In the genomic region with DNA sequence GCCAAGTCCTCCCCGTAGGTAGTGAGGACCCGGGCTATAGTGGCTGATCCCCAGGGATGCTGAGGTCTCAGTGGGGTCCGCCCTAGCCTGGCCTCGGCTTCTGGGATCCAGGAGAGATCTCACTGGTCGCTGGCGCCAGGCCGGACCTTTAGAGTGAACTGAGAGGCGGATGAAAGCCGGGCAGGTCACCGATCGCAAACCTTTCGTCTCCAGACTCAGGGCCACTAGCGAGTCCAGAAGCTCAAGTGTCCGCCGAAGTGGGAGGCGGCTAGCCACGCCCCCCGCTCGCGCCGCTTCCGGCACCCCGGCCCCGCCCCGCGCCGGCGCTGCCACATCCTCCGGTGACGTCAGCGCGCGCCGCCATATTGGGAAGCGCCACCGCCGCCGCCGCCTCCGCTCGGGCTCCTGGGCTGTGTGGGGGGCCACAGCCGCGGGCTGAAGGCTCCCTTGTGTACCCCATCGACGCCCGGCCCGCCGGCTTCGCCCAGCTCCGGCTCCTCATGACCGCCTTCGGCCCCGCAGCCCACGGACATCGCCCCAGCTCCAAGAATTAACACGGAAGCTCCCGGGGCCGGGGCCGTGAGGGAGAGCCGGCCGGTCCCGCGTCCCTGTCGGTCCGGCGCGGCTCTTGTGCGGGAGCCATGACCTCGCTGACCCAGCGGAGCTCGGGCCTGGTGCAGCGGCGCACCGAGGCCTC, we compare ENCODE assay signal across 7 mouse cellular contexts. TPM values are rescaled to one million over a fixed set of nuclear protein-coding genes. Genes with fewer than 3 reads are reported as not detected.
DNase-seq lines count a peak whose midpoint lies in the region; ATAC-seq and TF ChIP-seq lines count a peak whose summit lies in the region.

TSS of gene Golph3 (plus strand) at position 360 of the 697 bp plus-strand sequence.

- TF ChIP-seq POLR2A in kidney, adult 2 months (IDR thresholded peaks at IDR 0.05; ENCODE audit: low read depth, low read length) = peak; percentile 61
- TF ChIP-seq POLR2A in spleen, adult 2 months (IDR thresholded peaks at IDR 0.05; ENCODE audit: low read depth, low read length) = peak; percentile 29; the same call in 1 of the 2 replicates

- H3K27me3 ChIP-seq in embryonic facial prominence, embryonic 12.5 days = peaks cover 3% of the 10 kb centered on the region; the same call in 1 of the 2 replicates
- no peaks in the 10 kb centered on the region for H3K27me3 ChIP-seq in kidney, adult 2 months (replicated peaks; ENCODE audit: control insufficient read depth, insufficient read depth, low read length)
- peaks cover 6% of the 10 kb centered on the region for H3K27me3 ChIP-seq in limb, embryonic 12.5 days
- H3K27me3 ChIP-seq in midbrain, embryonic 15.5 days (replicated peaks) = peaks cover 4% of the 10 kb centered on the region; the same call in 1 of the 2 replicates
- H3K27me3 ChIP-seq in spleen, adult 2 months (ENCODE audit: control insufficient read depth, insufficient read depth, low read length) = no peaks in the 10 kb centered on the region; the same call in 1 of the 2 replicates

- H3K36me3 ChIP-seq in embryonic facial prominence, embryonic 12.5 days = no peaks in the 10 kb centered on the region
- H3K36me3 ChIP-seq in kidney, adult 2 months (ENCODE audit: control insufficient read depth, insufficient read depth, low read length) = no peaks in the 10 kb centered on the region
- H3K36me3 ChIP-seq in limb, embryonic 12.5 days = peaks cover 11% of the 10 kb centered on the region; the same call in 1 of the 2 replicates
- H3K36me3 ChIP-seq in midbrain, embryonic 15.5 days (replicated peaks) = no peaks in the 10 kb centered on the region
- no peaks in the 10 kb centered on the region for H3K36me3 ChIP-seq in spleen, adult 2 months (ENCODE audit: control insufficient read depth, insufficient read depth, low read length)

- TF ChIP-seq CTCF in kidney, adult 2 months (conservative IDR thresholded peaks at IDR 0.05; ENCODE audit: insufficient read depth, insufficient read length, low read depth, low read length) = no peak
- TF ChIP-seq CTCF in spleen, adult 2 months (IDR thresholded peaks at IDR 0.05; ENCODE audit: extremely low read depth, insufficient read depth, insufficient read length, insufficient replicate concordance) = no peak

- peak within 1 kb of the TSS; percentile 97 for H3K4me3 ChIP-seq in embryonic facial prominence, embryonic 12.5 days
- H3K4me3 ChIP-seq in kidney, adult 2 months (ENCODE audit: insufficient read depth, low read depth, low read length) = peak within 1 kb of the TSS; percentile 92
- H3K4me3 ChIP-seq in limb, embryonic 12.5 days (replicated peaks) = peak within 1 kb of the TSS; percentile 99
- H3K4me3 ChIP-seq in midbrain, embryonic 15.5 days = peak within 1 kb of the TSS; percentile 91
- peak within 1 kb of the TSS; percentile 92 for H3K4me3 ChIP-seq in spleen, adult 2 months (ENCODE audit: extremely low read depth, insufficient read depth, insufficient read length)

- H3K9me3 ChIP-seq in embryonic facial prominence, embryonic 12.5 days = no peaks in the 10 kb centered on the region
- H3K9me3 ChIP-seq in limb, embryonic 12.5 days = no peaks in the 10 kb centered on the region
- H3K9me3 ChIP-seq in midbrain, embryonic 15.5 days = no peaks in the 10 kb centered on the region

- WGBS in embryonic facial prominence, embryonic 12.5 days = under 1% methylated on average over 74 of the region's 74 CpGs
- under 1% methylated on average over 71 of the region's 74 CpGs for WGBS in kidney, adult 2 months
- 0% methylated on average over 73 of the region's 74 CpGs for WGBS in limb, embryonic 12.5 days
- 0% methylated on average over 70 of the region's 74 CpGs for WGBS in midbrain, embryonic 15.5 days
- WGBS in spleen, adult 2 months = 1% methylated on average over 70 of the region's 74 CpGs

- ATAC-seq in embryonic facial prominence, embryonic 12.5 days (ENCODE audit: insufficient number of reproducible peaks, insufficient read depth, low FRiP score, low TSS enrichment) = peak; percentile 87
- ATAC-seq in limb, embryonic 12.5 days (ENCODE audit: insufficient number of reproducible peaks, insufficient read depth, low FRiP score, low TSS enrichment, low read depth) = peak; percentile 88
- peak; percentile 97 for ATAC-seq in midbrain, embryonic 15.5 days (replicated peaks)

- H3K9ac ChIP-seq in embryonic facial prominence, embryonic 12.5 days = peak within 1 kb of the TSS; percentile 99
- H3K9ac ChIP-seq in limb, embryonic 12.5 days (replicated peaks) = peak within 1 kb of the TSS; percentile 98
- H3K9ac ChIP-seq in midbrain, embryonic 15.5 days = peak within 1 kb of the TSS; percentile 92

- peak within 1 kb of the TSS; percentile 75 for H3K4me2 ChIP-seq in embryonic facial prominence, embryonic 12.5 days (replicated peaks)
- peak within 1 kb of the TSS; percentile 68 for H3K4me2 ChIP-seq in limb, embryonic 12.5 days
- peak within 1 kb of the TSS; percentile 78 for H3K4me2 ChIP-seq in midbrain, embryonic 15.5 days

- H3K4me1 ChIP-seq in embryonic facial prominence, embryonic 12.5 days = peaks cover 9% of the 10 kb centered on the region
- H3K4me1 ChIP-seq in kidney, adult 2 months (ENCODE audit: control insufficient read depth, insufficient read depth, low read length) = peaks cover 10% of the 10 kb centered on the region
- peaks cover 15% of the 10 kb centered on the region for H3K4me1 ChIP-seq in limb, embryonic 12.5 days (replicated peaks)
- H3K4me1 ChIP-seq in midbrain, embryonic 15.5 days = peaks cover 29% of the 10 kb centered on the region
- H3K4me1 ChIP-seq in spleen, adult 2 months (ENCODE audit: control insufficient read depth, insufficient read depth, insufficient read length) = peaks cover 5% of the 10 kb centered on the region

- peak within 1 kb of the TSS; percentile 89 for H3K27ac ChIP-seq in embryonic facial prominence, embryonic 12.5 days
- peak within 1 kb of the TSS; percentile 99 for H3K27ac ChIP-seq in kidney, adult 2 months (ENCODE audit: insufficient read depth, low read depth, low read length)
- H3K27ac ChIP-seq in limb, embryonic 12.5 days = peak within 1 kb of the TSS; percentile 95
- peak within 1 kb of the TSS; percentile 96 for H3K27ac ChIP-seq in midbrain, embryonic 15.5 days
- peak within 1 kb of the TSS; percentile 92 for H3K27ac ChIP-seq in spleen, adult 2 months (ENCODE audit: insufficient read depth, low read length)

- peak; percentile 98 for DNase-seq in adrenal gland, postnatal 25 days
- peak; percentile 95 for DNase-seq in heart, adult 18-20 months
- DNase-seq in kidney, adult 2 months = peak; percentile 97
- DNase-seq in spleen, adult 2 months (ENCODE audit: low read depth in 1 of 2, low spot score in 2 of 2) = peak; percentile 73 to 93

RNA-seq across cellular contexts. Expression of gene Golph3, which starts in this region (rescaled TPM):
- total RNA-seq in adrenal gland, postnatal 25 days (2021) = 132 and 135 TPM in 2 replicates
- polyA plus RNA-seq in embryonic facial prominence, embryonic 12.5 days (2016; fragmentation: Nextera tagmentation; extraction: Ambion mirVana) = 97.2 and 104 TPM in 2 replicates
- 10 to 100 TPM; 82.6 to 93.4 TPM for total RNA-seq in heart, adult 18-20 months (2021)
- polyA plus RNA-seq in kidney, adult 2 months (2012; rRNA removed) = 70.9 and 73.6 TPM in 2 replicates
- 97.0 and 97.8 TPM in 2 replicates for polyA plus RNA-seq in limb, embryonic 12.5 days (2016; fragmentation: Nextera tagmentation; extraction: Ambion mirVana)
- polyA plus RNA-seq in midbrain, embryonic 15.5 days (2015; fragmentation: Nextera tagmentation; extraction: Ambion mirVana) = 62.6 and 64.8 TPM in 2 replicates
- polyA plus RNA-seq in spleen, adult 2 months (2012; rRNA removed) = 34.2 and 55.0 TPM in 2 replicates

Comparison
In these comparisons a context has a peak if more than half of its experiments do, and no peak if none do; other contexts are left out.
1. Peak in every context shown above with its lines: DNase-seq, ATAC-seq, H3K4me3 ChIP-seq and H3K27ac ChIP-seq.